Mouse (Mus musculus) cerebellum, adult 2 months (tissue): ENCODE data around the gene Irak1.

Experiments
- CTCF ChIP-seq: fragments of 200-500 bp; IDR thresholded peaks from 2 replicates; pipeline ENCODE4 v1.5.1; 2011; ENCODE audit warnings: low read depth, mild to moderate bottlenecking, control low read depth, low read length, moderate library complexity, borderline replicate concordance; ENCODE audit not compliant: insufficient read depth
- POLR2A ChIP-seq: fragments of 200-500 bp; IDR thresholded peaks from 2 replicates; pipeline ENCODE4 v1.6.1; 2011; ENCODE audit warnings: low read length, control low read depth, borderline replicate concordance; ENCODE audit not compliant: insufficient read depth

DNA sequence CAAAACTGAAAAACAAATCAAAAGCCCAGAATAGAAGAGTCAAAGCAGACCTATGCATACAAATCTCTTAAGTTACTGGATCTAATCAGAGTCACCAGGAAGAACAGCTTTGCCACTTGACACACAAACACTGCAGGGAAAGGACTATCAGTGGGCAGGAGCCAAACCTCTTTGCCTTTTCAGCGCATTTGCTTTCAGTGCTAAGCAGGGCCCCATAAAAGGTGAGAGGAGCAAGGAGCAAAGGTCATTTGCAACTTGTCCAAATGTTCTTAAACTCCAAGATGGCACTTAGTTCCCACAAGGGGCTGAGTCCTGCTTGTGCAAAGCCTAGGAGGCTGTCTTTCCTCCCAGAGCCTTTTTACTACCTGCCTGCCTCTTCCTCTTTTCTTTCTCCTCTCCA is 6.3 kb upstream of the Irak1 start:
- TF ChIP-seq POLR2A (no peak), CTCF (no peak)
